Mouse (Mus musculus) cerebellum, adult 2 months (tissue): ENCODE data around the gene Abcb4. TPM values are rescaled to one million over a fixed set of nuclear protein-coding genes. Genes with fewer than 3 reads are reported as not detected.
"Not testable (repeated sequence)": the region's sequence is repeated elsewhere in the genome, so short reads cannot be mapped to it uniquely, and the experiment has no call there.

Experiments
- DNase-seq, 2 experiments: peaks; one replicate each; pipeline ENCODE4 v3.0.0; 2021
- H3K27ac ChIP-seq: fragments of 200-500 bp; 2 replicates; pipeline ENCODE4 v1.5.1; 2012; ENCODE audit warnings: low read length, control low read depth, inconsistent platforms; ENCODE audit not compliant: insufficient read depth
- H3K27me3 ChIP-seq: fragments of 200-500 bp; 2 replicates; pipeline ENCODE4 v1.6.1; 2012; ENCODE audit warnings: inconsistent platforms, mild to moderate bottlenecking, low read length, moderate library complexity; ENCODE audit not compliant: control insufficient read depth, insufficient read depth
- H3K4me1 ChIP-seq: fragments of 200-500 bp; 2 replicates; pipeline ENCODE4 v1.6.1; 2011; ENCODE audit warnings: low read length; ENCODE audit not compliant: control insufficient read depth, insufficient read depth
- H3K4me3 ChIP-seq: fragments of 200-500 bp; replicated peaks from 2 replicates; pipeline ENCODE3; 2011; ENCODE audit warnings: mild to moderate bottlenecking, low read depth, low read length, control low read depth; ENCODE audit not compliant: insufficient read depth
- CTCF ChIP-seq: fragments of 200-500 bp; IDR thresholded peaks from 2 replicates; pipeline ENCODE4 v1.5.1; 2011; ENCODE audit warnings: low read depth, mild to moderate bottlenecking, control low read depth, low read length, moderate library complexity, borderline replicate concordance; ENCODE audit not compliant: insufficient read depth
- POLR2A ChIP-seq: fragments of 200-500 bp; IDR thresholded peaks from 2 replicates; pipeline ENCODE4 v1.6.1; 2011; ENCODE audit warnings: low read length, control low read depth, borderline replicate concordance; ENCODE audit not compliant: insufficient read depth
- WGBS: fragments of 180-500 bp; shearing (Covaris S2); methylation state at CpG from one replicate; pipeline ENCODE4 v1.1.7; 2018; 5-methylcytosine and 5-hydroxymethylcytosine counted together
- polyA plus RNA-seq: library from polyadenylated mRNA; depleted of rRNA; stranded (reverse); fragments of >200 nt; gene quantifications from 2 replicates; pipeline ENCODE4 v1.2.3, GENCODE M21; 2012; rRNA removed

Gene Abcb4
- polyA plus RNA-seq, 1 experiment = 1.6 TPM

- TF ChIP-seq CTCF (no peak), POLR2A (peak; percentile 92)
- peak; percentile 93 to 94 for DNase-seq
- Histone ChIP-seq H3K4me3 (peak within 1 kb of the TSS; percentile 80), H3K27me3 (no peaks in the 10 kb centered on the region), H3K27ac (peak within 1 kb of the TSS; percentile 84), H3K4me1 (peaks cover 2% of the 10 kb centered on the region; the same call in 1 of the 2 replicates)
- WGBS = under 1% methylated on average over 51 of the region's 57 CpGs
Observed at GRCm38 (mm10) chr5:8996686-8997512, 103.4 kb downstream of the Abcb4 start, which contains the start of gene Crot. Gene Crot (minus strand): TSS chr5:8997324.

- peak overlapping the region; percentile 84 for H3K27ac ChIP-seq
Observed at GRCm38 (mm10) chr5:8997513-8997895, 104.0 kb downstream of the Abcb4 start.

GRCm38 (mm10) chr5:8999108-8999507, 105.6 kb downstream of the Abcb4 start:
- no peak for DNase-seq
- Histone ChIP-seq H3K27me3 (no peaks in the 10 kb centered on the region), H3K27ac (no peak overlapping the region), H3K4me1 (peaks cover 2% of the 10 kb centered on the region; the same call in 1 of the 2 replicates), H3K4me3 (no peak overlapping the region)
- 90% methylated on average over 4 of the region's 4 CpGs for WGBS
- TF ChIP-seq POLR2A (no peak), CTCF (no peak)

More at GRCm38 (mm10) chr5:8997513-8997895, 104.0 kb downstream of the Abcb4 start:
- Histone ChIP-seq H3K4me1 (peaks cover 2% of the 10 kb centered on the region; the same call in 1 of the 2 replicates), H3K27me3 (no peaks in the 10 kb centered on the region), H3K4me3 (peak overlapping the region; percentile 80)
- TF ChIP-seq CTCF (no peak), POLR2A (no peak)
- 1% methylated on average over 8 of the region's 8 CpGs for WGBS
- DNase-seq = peak in 1 of 2 experiments; percentile 72

- 51% methylated on average over 7 of the region's 7 CpGs for WGBS
- H3K27ac ChIP-seq, H3K27me3 ChIP-seq, H3K4me1 ChIP-seq, DNase-seq, H3K4me3 ChIP-seq: not testable (repeated sequence)
Observed at GRCm38 (mm10) chr5:9000006-9000405, 106.5 kb downstream of the Abcb4 start.

DNA sequence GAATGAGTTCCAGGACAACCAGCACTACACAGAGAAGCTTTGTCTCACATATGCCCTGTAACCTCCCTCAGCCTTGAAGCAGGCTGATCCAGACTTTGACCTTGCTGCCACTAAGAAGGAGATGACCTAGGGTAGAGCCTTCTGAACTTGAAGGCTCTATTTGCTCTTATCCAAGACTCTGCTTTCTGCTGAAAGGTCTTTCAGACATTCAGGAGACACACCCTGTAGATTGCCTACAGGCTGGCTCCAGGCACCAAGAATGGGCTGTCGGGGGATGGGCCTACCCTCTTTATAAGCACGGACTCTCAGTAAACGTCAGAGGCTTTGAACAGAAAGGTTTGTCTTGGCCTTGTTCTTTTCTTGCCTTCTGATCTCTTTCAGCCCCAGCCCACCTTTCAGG, 113.1 kb downstream of the Abcb4 start:
- not testable (repeated sequence) for H3K4me1 ChIP-seq, H3K27me3 ChIP-seq, H3K4me3 ChIP-seq, H3K27ac ChIP-seq, DNase-seq
- 52% methylated on average over 3 of the region's 3 CpGs for WGBS

Other genes starting within 250 kb of the Abcb4 start
- gene Abcb1a, start 233.6 kb upstream of the Abcb4 start, polyA plus RNA-seq = 20.5 and 21.5 TPM in 2 replicates
- 1.5 TPM in 2 replicates for gene Abcb1b, start 95.6 kb upstream of the Abcb4 start, polyA plus RNA-seq
- 24.0 and 24.8 TPM in 2 replicates for gene Crot, start 103.6 kb downstream of the Abcb4 start, polyA plus RNA-seq
- 20.8 and 21.2 TPM in 2 replicates for gene Tmem243, start 207.0 kb downstream of the Abcb4 start, polyA plus RNA-seq